Mouse (Mus musculus) bone marrow macrophage, adult 2 months (primary cell): Measurements from ENCODE around the gene Yeats4.

Source experiments
- CTCF ChIP-seq: IDR thresholded peaks from 2 replicates; pipeline ENCODE4 v1.5.1; 2012; ENCODE audit warnings: low read depth, mild to moderate bottlenecking, low read length, moderate library complexity
- POLR2A ChIP-seq: IDR thresholded peaks from 2 replicates; pipeline ENCODE4 v1.6.1; 2012; ENCODE audit warnings: mild to moderate bottlenecking, low read depth, low read length, borderline replicate concordance

- no peak for TF ChIP-seq CTCF
- no peak for TF ChIP-seq POLR2A
Measured at GRCm38 (mm10) chr10:117173566-117174438, 50.5 kb downstream of the Yeats4 start.
